Mouse (Mus musculus) heart, postnatal 4 days (tissue): ENCODE data around the gene Mpped2. TPM values are rescaled to one million over a fixed set of nuclear protein-coding genes. Genes with fewer than 3 reads are reported as not detected.
A peak's percentile ranks its signal among the peaks of the same experiment; 100 is the strongest.

Experiments
- DNase-seq: peaks from one replicate; pipeline ENCODE4 v3.0.0; 2021
- total RNA-seq, 2 experiments: library from RNA; stranded (reverse); gene quantifications; 2 replicates each; pipeline ENCODE4 v1.2.3; 2021

Mpped2 gene
- total RNA-seq, 2 experiments from 2014 or later, result 24.9 to 27.7 TPM

GRCm38 (mm10) chr2:106857711-106858110 is 164.6 kb downstream of the Mpped2 start:
- DNase-seq, result no peak

DNA sequence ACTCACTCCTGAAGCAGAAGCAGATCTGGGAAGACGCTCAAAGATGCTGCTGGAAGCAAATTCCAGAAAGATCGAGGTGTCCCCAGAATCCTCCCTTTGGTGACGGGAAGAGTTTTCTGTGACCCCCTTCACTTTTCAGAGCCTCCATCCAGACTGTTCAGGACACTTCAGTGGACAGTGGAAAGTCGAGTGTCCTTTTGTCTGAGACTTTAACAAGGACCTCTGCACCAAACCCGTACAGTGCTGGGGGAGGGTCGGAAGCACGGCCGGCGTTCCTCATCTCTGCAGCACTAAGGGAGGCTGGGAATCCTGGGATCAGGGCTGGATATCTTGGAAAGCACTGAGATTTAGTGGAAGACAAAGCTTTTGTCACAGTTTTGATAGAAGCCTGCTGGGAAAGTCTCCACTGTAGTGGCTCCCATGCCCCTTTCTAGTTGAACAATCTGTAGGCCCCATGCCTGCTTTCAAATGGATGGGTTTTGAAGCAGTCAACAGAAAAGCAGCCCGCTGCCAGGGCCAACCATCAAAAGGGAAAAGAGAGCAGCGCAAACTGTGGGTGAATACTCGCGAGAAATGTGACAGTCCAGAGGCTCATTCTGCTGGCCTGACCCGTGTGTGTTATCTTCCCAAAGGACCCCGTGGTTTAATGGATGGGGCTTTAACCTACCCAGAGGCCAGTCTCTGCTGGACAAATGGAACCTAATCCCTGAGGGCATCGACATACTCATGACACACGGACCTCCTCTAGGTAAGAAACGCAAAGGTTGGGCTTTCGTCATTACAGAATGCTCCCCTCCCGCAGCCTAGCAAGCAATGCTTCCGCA is 168.0 kb downstream of the Mpped2 start:
- DNase-seq, result no peak

GRCm38 (mm10) chr2:106863050-106863653 is 170.1 kb downstream of the Mpped2 start:
- DNase-seq, result no peak

GRCm38 (mm10) chr2:106865148-106865786 is 172.2 kb downstream of the Mpped2 start:
- DNase-seq, result no peak

- no peak for DNase-seq
These were observed 173.2 kb downstream of the Mpped2 start for GRCm38 (mm10) chr2:106866303-106866702.

GRCm38 (mm10) chr2:106870886-106871285 is 177.8 kb downstream of the Mpped2 start:
- no peak for DNase-seq

GRCm38 (mm10) chr2:106873166-106873565 is 180.1 kb downstream of the Mpped2 start:
- DNase-seq, result no peak

DNA sequence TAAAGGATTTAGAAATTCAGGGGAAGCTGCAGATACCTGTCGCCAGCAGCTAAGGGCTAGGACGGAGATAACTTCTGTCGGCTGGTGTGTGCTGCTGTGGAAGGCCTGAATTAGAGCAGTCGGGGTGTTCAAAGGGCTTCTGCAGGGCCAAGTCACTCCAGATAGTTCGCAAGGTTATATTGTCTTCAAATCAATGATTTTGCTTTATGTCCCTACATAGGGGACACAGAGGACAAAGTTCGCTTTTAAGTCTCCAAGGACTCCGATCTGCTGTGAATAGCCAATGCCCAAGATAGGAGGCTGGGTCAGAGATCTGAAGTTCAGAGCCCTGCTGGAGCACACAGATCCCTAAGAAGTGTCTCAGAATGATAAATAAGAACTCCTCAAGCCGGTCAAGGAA is 190.3 kb downstream of the Mpped2 start:
- no peak for DNase-seq

- no peak for DNase-seq
These were observed 195.1 kb downstream of the Mpped2 start for GRCm38 (mm10) chr2:106888174-106888573.

DNA sequence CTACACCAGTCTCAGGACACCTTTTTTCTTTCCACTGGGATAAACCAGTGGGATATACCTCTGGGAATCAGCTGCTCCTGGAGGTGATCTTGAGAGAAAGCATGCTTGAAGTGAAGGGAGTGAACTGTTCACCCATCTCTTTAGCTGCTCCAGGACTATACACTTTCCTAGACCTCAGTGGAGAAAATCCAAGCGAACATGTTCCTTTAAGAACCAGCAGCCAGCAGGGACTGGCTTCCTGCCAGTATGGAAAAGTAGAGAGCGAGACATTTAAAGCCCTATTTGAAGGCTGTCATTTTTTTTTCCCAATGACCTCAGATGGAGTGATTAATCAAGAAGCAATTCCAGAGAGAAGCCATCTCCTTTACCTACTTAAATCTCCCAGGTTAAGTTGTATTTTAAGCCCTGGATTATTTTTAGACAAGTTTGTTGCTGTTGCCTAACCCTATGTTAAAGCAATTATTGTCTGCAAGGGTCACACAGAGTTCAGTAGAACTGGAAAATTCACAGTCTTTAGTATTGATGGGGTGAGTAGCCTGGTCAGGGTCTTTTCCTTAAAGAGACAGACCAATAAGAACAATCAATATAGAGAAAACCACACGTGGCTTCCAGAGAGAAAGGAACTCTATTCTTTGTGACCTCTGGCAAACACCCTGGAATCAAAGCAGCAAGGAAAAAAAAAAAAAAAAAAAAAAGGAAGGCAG is 196.4 kb downstream of the Mpped2 start:
- peak; percentile 70 for DNase-seq

- DNase-seq, result no peak
These were observed 200.3 kb downstream of the Mpped2 start for GRCm38 (mm10) chr2:106893376-106893775.

GRCm38 (mm10) chr2:106895326-106896023 is 202.4 kb downstream of the Mpped2 start:
- DNase-seq, result no peak

DNA sequence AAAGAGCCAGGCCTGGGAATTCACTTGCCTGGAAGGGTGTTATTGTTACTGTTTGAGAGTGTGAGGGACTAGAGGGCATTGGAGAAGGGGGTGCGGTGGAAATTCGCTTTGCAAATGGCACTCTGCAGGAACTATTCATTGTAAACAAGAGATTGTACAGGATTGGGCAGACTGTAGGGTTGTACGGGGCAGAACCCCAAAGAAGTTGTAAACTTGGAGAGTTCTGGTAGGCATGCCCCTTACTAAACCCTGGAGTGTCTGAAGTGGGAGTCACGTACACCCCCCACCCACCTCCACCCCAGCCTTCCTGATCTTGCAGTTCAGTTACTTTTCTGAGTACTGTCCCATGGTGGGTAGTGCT is 202.9 kb downstream of the Mpped2 start:
- no peak for DNase-seq

- no peak for DNase-seq
These were observed 218.9 kb downstream of the Mpped2 start for GRCm38 (mm10) chr2:106911951-106912480.
